Mouse (Mus musculus): ENCODE measurements around the gene Gm11985. TPM values are rescaled to one million over a fixed set of nuclear protein-coding genes. Genes with fewer than 3 reads are reported as not detected.
"Not testable (repeated sequence)": the region's sequence is repeated elsewhere in the genome, so short reads cannot be mapped to it uniquely, and the experiment has no call there.

The Gm11985 gene
- not detected in 2 replicates for polyA plus RNA-seq (2016; fragmentation: Nextera tagmentation; extraction: Ambion mirVana)

DNA sequence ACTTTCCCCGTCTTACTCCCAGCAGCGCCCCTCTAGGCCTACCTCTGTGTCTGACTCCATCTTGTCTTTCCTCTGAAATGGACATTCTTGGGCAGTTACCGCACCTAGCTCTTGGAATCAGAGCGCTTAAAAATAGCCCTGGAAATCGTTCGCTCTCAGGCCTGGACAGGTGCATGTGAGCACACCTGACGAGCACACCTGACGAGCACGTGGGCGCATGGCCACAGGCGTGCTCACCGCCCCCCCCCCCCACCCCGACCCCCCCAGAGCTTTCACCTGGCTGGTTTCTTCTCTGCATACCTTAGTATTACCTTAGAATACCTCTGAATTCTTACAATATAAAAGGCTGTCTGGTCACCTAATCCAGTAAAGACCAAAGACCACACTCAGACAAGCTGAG is at the start of gene Gm11985:
TSS of gene Gm11985 (minus strand) at position 101 of the 400 bp plus-strand sequence.
- no peak within 1 kb of the TSS for H3K4me2 ChIP-seq (replicated peaks)
- no peak for ATAC-seq (ENCODE audit: low FRiP score)
- WGBS: 90% methylated on average over 13 of the region's 13 CpGs

DNA sequence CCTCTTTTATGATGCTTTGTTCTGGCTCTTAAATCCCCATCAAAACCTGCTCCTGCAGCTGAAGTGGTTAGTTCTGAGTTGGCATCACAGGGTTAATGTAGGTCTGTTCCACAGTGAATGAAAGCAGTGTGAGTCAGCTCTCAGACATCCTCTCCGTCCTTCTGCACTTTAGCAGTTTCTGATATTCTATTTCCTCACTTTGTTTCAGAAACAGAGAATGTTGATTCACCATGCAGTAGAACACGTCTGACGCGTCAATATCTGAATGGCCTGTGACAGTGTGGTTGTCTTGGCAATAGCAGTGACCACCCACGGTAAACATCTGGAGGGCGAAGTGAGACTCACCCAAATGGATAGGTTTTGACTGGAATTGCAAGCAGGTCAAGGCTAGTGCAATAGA is 49.3 kb upstream of the Gm11985 start:
- Histone ChIP-seq H3K4me1 (peaks cover 3% of the 10 kb centered on the region; the same call in 1 of the 2 replicates), H3K9me3 (replicated peaks) (no peaks in the 10 kb centered on the region), H3K27me3 (no peaks in the 10 kb centered on the region), H3K4me2 (replicated peaks) (no peak overlapping the region), H3K27ac (no peak overlapping the region), H3K36me3 (no peaks in the 10 kb centered on the region), H3K4me3 (no peak overlapping the region), H3K9ac (no peak overlapping the region)
- 69% methylated on average over 6 of the region's 6 CpGs for WGBS
- no peak for ATAC-seq (ENCODE audit: low FRiP score)

More for the DNA sequence above, at the start of gene Gm11985:
- Histone ChIP-seq H3K36me3 (no peaks in the 10 kb centered on the region), H3K4me3 (no peak within 1 kb of the TSS), H3K9ac (no peak within 1 kb of the TSS), H3K27ac (no peak within 1 kb of the TSS), H3K27me3 (no peaks in the 10 kb centered on the region), H3K9me3 (replicated peaks) (no peaks in the 10 kb centered on the region), H3K4me1 (0 out of 2 replicates have a peak, but pooled peaks cover 2% of the 10 kb centered on the region)

GRCm38 (mm10) chr11:7236751-7237150 is 48.4 kb upstream of the Gm11985 start:
- Histone ChIP-seq H3K9me3 (replicated peaks) (no peaks in the 10 kb centered on the region), H3K4me1 (peaks cover 3% of the 10 kb centered on the region; the same call in 1 of the 2 replicates)
- 78% methylated on average over 2 of the region's 2 CpGs for WGBS

DNA sequence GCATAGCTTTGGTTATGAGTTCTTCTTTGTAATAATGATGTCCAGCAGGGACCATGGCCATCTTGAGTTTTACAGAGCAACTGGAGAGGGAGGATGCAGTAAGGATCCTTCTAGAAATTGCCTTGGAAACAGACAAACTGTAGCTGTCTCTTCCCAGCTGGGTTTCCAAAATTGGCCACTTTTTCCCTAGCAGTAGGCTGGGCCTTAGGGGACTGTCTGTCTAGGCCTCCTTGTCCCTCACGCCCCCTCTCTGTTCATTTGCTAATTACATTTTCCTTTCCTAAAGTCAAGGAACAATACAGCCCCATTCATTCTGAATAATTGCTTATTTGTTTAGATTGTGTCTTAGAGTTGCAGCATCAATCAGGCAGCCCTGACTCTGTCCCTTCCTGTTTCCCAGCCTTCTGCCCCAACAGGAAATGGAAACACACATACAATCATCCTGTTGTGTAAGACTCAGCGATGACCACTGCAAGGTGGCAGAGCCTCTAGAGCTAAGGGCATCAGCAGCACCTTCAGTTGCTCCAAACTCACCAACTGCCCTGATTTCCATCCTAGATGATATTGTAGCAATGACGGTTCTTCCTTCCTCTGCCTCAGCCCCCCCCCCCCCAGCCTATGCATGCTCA is 46.7 kb upstream of the Gm11985 start:
- no peak overlapping the region for H3K4me2 ChIP-seq (replicated peaks)
- H3K27me3 ChIP-seq: no peaks in the 10 kb centered on the region
- H3K9me3 ChIP-seq (replicated peaks): no peaks in the 10 kb centered on the region
- no peak overlapping the region for H3K9ac ChIP-seq
- WGBS: 56% methylated on average over 3 of the region's 3 CpGs
- no peaks in the 10 kb centered on the region for H3K36me3 ChIP-seq
- ATAC-seq (ENCODE audit: low FRiP score): no peak
- no peak overlapping the region for H3K27ac ChIP-seq
- no peak overlapping the region for H3K4me3 ChIP-seq
- H3K4me1 ChIP-seq: peaks cover 3% of the 10 kb centered on the region; the same call in 1 of the 2 replicates

More at GRCm38 (mm10) chr11:7236751-7237150, 48.4 kb upstream of the Gm11985 start:
- H3K27ac ChIP-seq: no peak overlapping the region
- H3K4me3 ChIP-seq: no peak overlapping the region
- no peaks in the 10 kb centered on the region for H3K27me3 ChIP-seq
- no peak for ATAC-seq (ENCODE audit: low FRiP score)
- H3K9ac ChIP-seq: no peak overlapping the region
- H3K36me3 ChIP-seq: no peaks in the 10 kb centered on the region
- no peak overlapping the region for H3K4me2 ChIP-seq (replicated peaks)

DNA sequence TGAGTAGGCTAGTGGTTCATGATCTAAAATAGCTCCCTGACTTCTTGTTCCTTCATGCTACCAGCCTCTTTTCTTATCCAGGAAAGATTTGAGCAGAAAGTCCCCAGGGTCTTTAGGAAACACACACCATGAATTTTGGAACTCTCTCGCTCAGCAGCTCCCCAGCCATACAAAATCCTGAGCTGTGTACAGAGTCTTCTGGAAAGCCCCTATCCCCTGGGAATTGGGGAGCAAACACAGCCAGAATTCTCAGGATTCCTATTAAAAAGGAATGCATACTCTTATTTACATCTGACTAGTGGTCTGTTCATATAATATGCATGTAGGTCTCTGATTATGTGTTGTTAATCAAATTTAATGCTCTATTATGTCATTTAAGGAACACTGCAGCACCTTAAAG is 46.1 kb upstream of the Gm11985 start:
- Histone ChIP-seq H3K9me3 (replicated peaks) (no peaks in the 10 kb centered on the region), H3K4me1 (peaks cover 3% of the 10 kb centered on the region; the same call in 1 of the 2 replicates), H3K36me3 (no peaks in the 10 kb centered on the region), H3K4me3 (no peak overlapping the region), H3K4me2 (replicated peaks) (no peak overlapping the region), H3K9ac (no peak overlapping the region), H3K27ac (no peak overlapping the region), H3K27me3 (no peaks in the 10 kb centered on the region)
- WGBS: 62% methylated on average over 1 of the region's 1 CpGs
- no peak for ATAC-seq (ENCODE audit: low FRiP score)

- Histone ChIP-seq H3K27me3 (no peaks in the 10 kb centered on the region), H3K36me3 (no peaks in the 10 kb centered on the region), H3K4me2 (replicated peaks) (no peak overlapping the region), H3K9ac (no peak overlapping the region), H3K9me3 (replicated peaks) (no peaks in the 10 kb centered on the region), H3K4me3 (no peak overlapping the region), H3K27ac (no peak overlapping the region), H3K4me1 (peaks cover 3% of the 10 kb centered on the region; the same call in 1 of the 2 replicates)
- ATAC-seq (ENCODE audit: low FRiP score): no peak
- WGBS: 86% methylated on average over 2 of the region's 2 CpGs
Measured at GRCm38 (mm10) chr11:7233333-7233732, 45.0 kb upstream of the Gm11985 start.

GRCm38 (mm10) chr11:7231958-7232357 is 43.6 kb upstream of the Gm11985 start:
- Histone ChIP-seq H3K4me3 (no peak overlapping the region), H3K27me3 (no peaks in the 10 kb centered on the region), H3K36me3 (no peaks in the 10 kb centered on the region), H3K9me3 (replicated peaks) (no peaks in the 10 kb centered on the region), H3K9ac (no peak overlapping the region), H3K27ac (no peak overlapping the region), H3K4me2 (replicated peaks) (no peak overlapping the region), H3K4me1 (no peaks in the 10 kb centered on the region)
- 90% methylated on average over 4 of the region's 4 CpGs for WGBS
- ATAC-seq (ENCODE audit: low FRiP score): no peak

DNA sequence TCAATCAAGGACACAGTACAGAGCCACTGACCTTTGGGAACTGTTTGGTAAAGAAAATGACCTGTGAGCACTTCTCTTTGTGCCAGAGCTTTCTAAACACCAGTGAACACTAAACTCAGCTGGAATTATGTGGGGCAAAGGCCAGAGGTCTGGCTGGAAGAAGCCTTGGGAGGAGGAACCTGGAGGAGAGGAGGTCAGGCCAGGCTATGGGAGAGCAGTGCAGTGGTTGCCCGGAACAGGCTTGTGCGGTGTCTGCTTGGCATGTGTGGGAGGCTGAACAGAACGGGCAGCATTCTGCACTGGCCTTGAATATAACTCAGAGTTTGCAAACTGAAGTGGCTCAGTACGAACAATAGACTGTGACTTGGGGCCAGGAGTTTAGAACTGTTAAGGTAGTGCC is 41.6 kb upstream of the Gm11985 start:
- Histone ChIP-seq H3K4me3 (no peak overlapping the region), H3K9me3 (replicated peaks) (no peaks in the 10 kb centered on the region), H3K27me3 (no peaks in the 10 kb centered on the region), H3K27ac (no peak overlapping the region), H3K4me1 (no peaks in the 10 kb centered on the region), H3K9ac (no peak overlapping the region), H3K4me2 (replicated peaks) (no peak overlapping the region), H3K36me3 (no peaks in the 10 kb centered on the region)
- 77% methylated on average over 4 of the region's 4 CpGs for WGBS
- ATAC-seq (ENCODE audit: low FRiP score): no peak

- H3K27ac ChIP-seq: no peak overlapping the region
- H3K4me2 ChIP-seq (replicated peaks): no peak overlapping the region
- ATAC-seq (ENCODE audit: low FRiP score): no peak
- H3K9me3 ChIP-seq (replicated peaks): no peaks in the 10 kb centered on the region
- no peaks in the 10 kb centered on the region for H3K27me3 ChIP-seq
- WGBS: 84% methylated on average over 4 of the region's 4 CpGs
- no peaks in the 10 kb centered on the region for H3K36me3 ChIP-seq
- H3K4me1 ChIP-seq: no peaks in the 10 kb centered on the region
- H3K9ac ChIP-seq: no peak overlapping the region
- H3K4me3 ChIP-seq: no peak overlapping the region
Measured at GRCm38 (mm10) chr11:7228107-7228506, 39.7 kb upstream of the Gm11985 start.

GRCm38 (mm10) chr11:7226810-7227550 is 38.6 kb upstream of the Gm11985 start:
- no peaks in the 10 kb centered on the region for H3K36me3 ChIP-seq
- WGBS: 85% methylated on average over 7 of the region's 7 CpGs
- no peaks in the 10 kb centered on the region for H3K4me1 ChIP-seq
- no peak overlapping the region for H3K4me2 ChIP-seq (replicated peaks)
- no peak overlapping the region for H3K9ac ChIP-seq
- ATAC-seq (ENCODE audit: low FRiP score): no peak
- H3K27ac ChIP-seq: no peak overlapping the region
- no peaks in the 10 kb centered on the region for H3K27me3 ChIP-seq
- no peak overlapping the region for H3K4me3 ChIP-seq
- H3K9me3 ChIP-seq (replicated peaks): no peaks in the 10 kb centered on the region

DNA sequence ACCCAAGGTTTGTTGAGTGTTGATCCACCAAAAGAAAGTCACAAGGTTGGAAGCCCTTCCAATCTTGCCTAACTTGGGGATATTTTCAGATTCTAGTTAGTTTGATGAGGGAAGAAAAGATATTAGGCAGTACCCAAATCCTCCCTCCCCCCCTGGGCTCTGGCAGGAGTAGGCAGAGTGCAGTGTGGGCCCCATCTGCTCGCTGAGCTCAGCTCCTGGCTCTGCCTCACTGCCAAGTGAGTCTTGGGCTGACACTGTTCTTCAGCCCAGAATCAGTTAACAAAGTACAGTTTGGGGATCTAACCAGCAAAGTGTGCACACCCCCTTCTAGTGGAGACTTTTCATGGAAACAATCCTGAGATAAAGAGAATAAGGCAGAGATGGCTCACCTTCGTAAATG is 37.8 kb upstream of the Gm11985 start:
- Histone ChIP-seq H3K27ac (no peak overlapping the region), H3K9me3 (replicated peaks) (no peaks in the 10 kb centered on the region), H3K27me3 (no peaks in the 10 kb centered on the region), H3K4me1 (no peaks in the 10 kb centered on the region), H3K9ac (no peak overlapping the region), H3K36me3 (no peaks in the 10 kb centered on the region), H3K4me3 (no peak overlapping the region), H3K4me2 (replicated peaks) (no peak overlapping the region)
- ATAC-seq (ENCODE audit: low FRiP score): no peak
- WGBS: 71% methylated on average over 2 of the region's 2 CpGs

GRCm38 (mm10) chr11:7221826-7222225 is 33.5 kb upstream of the Gm11985 start:
- H3K27me3 ChIP-seq: not testable (repeated sequence)

DNA sequence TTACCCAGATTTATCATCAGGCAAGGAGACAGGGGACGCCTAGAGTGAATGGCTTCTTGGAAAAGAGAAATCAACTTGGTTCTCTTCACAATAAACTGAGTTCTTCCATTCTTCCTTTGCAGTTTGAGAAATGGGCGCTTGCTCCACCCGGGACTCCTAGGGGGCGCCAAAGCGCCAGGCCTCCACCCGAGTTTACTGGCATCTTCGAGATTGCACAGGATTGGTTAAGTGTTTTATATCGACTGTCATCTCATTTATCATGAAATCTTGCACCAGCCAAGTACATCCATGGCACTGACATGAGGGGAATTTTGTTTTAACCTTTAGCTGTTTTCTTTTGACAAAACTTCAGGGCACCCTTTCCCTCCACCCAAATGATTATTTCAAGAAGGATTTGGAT is 27.3 kb upstream of the Gm11985 start:
- 7% methylated on average over 8 of the region's 8 CpGs for WGBS

More at GRCm38 (mm10) chr11:7221826-7222225, 33.5 kb upstream of the Gm11985 start:
- 75% methylated on average over 8 of the region's 8 CpGs for WGBS
- not testable (repeated sequence) for H3K4me2 ChIP-seq (replicated peaks); H3K36me3 ChIP-seq; ATAC-seq (ENCODE audit: low FRiP score); H3K27ac ChIP-seq; H3K9me3 ChIP-seq (replicated peaks); H3K4me1 ChIP-seq; H3K4me3 ChIP-seq; H3K9ac ChIP-seq

More for the DNA sequence above, 27.3 kb upstream of the Gm11985 start:
- H3K36me3 ChIP-seq: no peaks in the 10 kb centered on the region
- no peaks in the 10 kb centered on the region for H3K9me3 ChIP-seq (replicated peaks)
- H3K4me1 ChIP-seq: peaks cover 15% of the 10 kb centered on the region
- H3K4me2 ChIP-seq (replicated peaks): no peak overlapping the region
- H3K9ac ChIP-seq: no peak overlapping the region
- peaks cover 43% of the 10 kb centered on the region for H3K27me3 ChIP-seq
- no peak overlapping the region for H3K4me3 ChIP-seq
- ATAC-seq (ENCODE audit: low FRiP score): no peak
- H3K27ac ChIP-seq: no peak overlapping the region
